Mouse (Mus musculus) heart, postnatal 0 days (tissue): ENCODE data around the gene Fkbp4.
A peak's percentile ranks its signal among the peaks of the same experiment; 100 is the strongest.

Experiments
- CTCF ChIP-seq: IDR thresholded peaks from 2 replicates; pipeline ENCODE4 v1.5.1; 2016; ENCODE audit warnings: antibody characterized with exemption, control low read depth, low read depth
- EP300 ChIP-seq: IDR thresholded peaks from 2 replicates; pipeline ENCODE4 v1.6.1; 2016; ENCODE audit warnings: antibody characterized with exemption, low read depth

- peak; percentile 100 for TF ChIP-seq CTCF
- TF ChIP-seq EP300, result no peak
Measured at GRCm38 (mm10) chr6:128479463-128480454, 41.3 kb upstream of the Fkbp4 start.
